Mouse (Mus musculus): ENCODE measurements around the gene Psmb5. TPM values are rescaled to one million over a fixed set of nuclear protein-coding genes. Genes with fewer than 3 reads are reported as not detected.

The Psmb5 gene
- polyA plus RNA-seq, 1 experiment from 2014 or later, result 428 TPM

GRCm38 (mm10) chr14:54572790-54573736 is 44.8 kb downstream of the Psmb5 start:
- ATAC-seq, result peak; percentile 31
- WGBS, result 4% methylated on average over 14 of the region's 14 CpGs
- Histone ChIP-seq H3K4me1 (replicated peaks; ENCODE audit: control insufficient read depth, insufficient read depth, low read length) (peaks cover 47% of the 10 kb centered on the region), H3K9ac (replicated peaks; ENCODE audit: low read depth, low read length) (0 out of 2 replicates have a peak overlapping the region, but pooled peaks have one; percentile 7), H3K9me3 (ENCODE audit: control insufficient read depth, low read length) (no peaks in the 10 kb centered on the region), H3K27me3 (replicated peaks; ENCODE audit: control insufficient read depth, insufficient read depth, low read length) (peaks cover 3% of the 10 kb centered on the region; the same call in 1 of the 2 replicates), H3K4me2 (ENCODE audit: low read length) (peak overlapping the region; percentile 95), H3K4me3 (replicated peaks; ENCODE audit: low read length) (0 out of 2 replicates have a peak overlapping the region, but pooled peaks have one; percentile 11), H3K36me3 (ENCODE audit: control insufficient read depth, insufficient read depth) (no peaks in the 10 kb centered on the region), H3K27ac (ENCODE audit: low read length) (peak overlapping the region; percentile 51; the same call in 1 of the 2 replicates)

DNA sequence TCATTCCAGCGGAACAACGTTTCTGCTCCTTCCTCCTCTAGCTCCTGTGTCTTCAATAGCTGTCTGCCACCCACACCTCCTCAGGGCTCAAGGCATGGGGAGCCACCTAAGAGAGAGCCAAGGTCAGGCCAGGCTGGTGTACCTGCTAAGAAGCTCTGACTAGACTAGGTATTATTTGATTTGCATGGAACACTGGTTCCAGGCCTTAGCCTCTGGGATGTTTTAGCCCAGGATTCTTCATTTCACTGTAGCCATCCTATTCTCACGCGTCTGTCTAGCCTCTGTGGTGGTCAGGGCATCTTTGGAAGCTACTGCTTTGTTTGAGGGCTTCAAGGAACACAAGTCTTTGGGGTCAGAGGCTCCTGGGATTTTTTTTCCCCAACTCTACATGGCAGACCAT is 45.7 kb downstream of the Psmb5 start:
- H3K9ac ChIP-seq (replicated peaks; ENCODE audit: low read depth, low read length), result peak overlapping the region; percentile 5; the same call in 1 of the 2 replicates
- H3K27ac ChIP-seq (ENCODE audit: low read length), result peak overlapping the region; percentile 51
- 30% methylated on average over 4 of the region's 4 CpGs for WGBS

GRCm38 (mm10) chr14:54569451-54570392 is 48.1 kb downstream of the Psmb5 start:
- no peaks in the 10 kb centered on the region for H3K9me3 ChIP-seq (ENCODE audit: control insufficient read depth, low read length)
- H3K4me3 ChIP-seq (replicated peaks; ENCODE audit: low read length), result no peak overlapping the region
- no peaks in the 10 kb centered on the region for H3K36me3 ChIP-seq (ENCODE audit: control insufficient read depth, insufficient read depth)
- 66% methylated on average over 17 of the region's 17 CpGs for WGBS
- no peaks in the 10 kb centered on the region for H3K27me3 ChIP-seq (replicated peaks; ENCODE audit: control insufficient read depth, insufficient read depth, low read length)
- H3K9ac ChIP-seq (replicated peaks; ENCODE audit: low read depth, low read length), result no peak overlapping the region
- no peak overlapping the region for H3K27ac ChIP-seq (ENCODE audit: low read length)
- H3K4me2 ChIP-seq (ENCODE audit: low read length), result no peak overlapping the region
- peaks cover 26% of the 10 kb centered on the region for H3K4me1 ChIP-seq (replicated peaks; ENCODE audit: control insufficient read depth, insufficient read depth, low read length)
- ATAC-seq, result no peak; the same call in 1 of the 2 replicates

More for the DNA sequence above, 45.7 kb downstream of the Psmb5 start:
- peaks cover under 1% of the 10 kb centered on the region; the same call in 1 of the 2 replicates for H3K27me3 ChIP-seq (replicated peaks; ENCODE audit: control insufficient read depth, insufficient read depth, low read length)
- H3K9me3 ChIP-seq (ENCODE audit: control insufficient read depth, low read length), result no peaks in the 10 kb centered on the region
- H3K36me3 ChIP-seq (ENCODE audit: control insufficient read depth, insufficient read depth), result no peaks in the 10 kb centered on the region
- H3K4me3 ChIP-seq (replicated peaks; ENCODE audit: low read length), result no peak overlapping the region
- ATAC-seq, result no peak
- peaks cover 42% of the 10 kb centered on the region for H3K4me1 ChIP-seq (replicated peaks; ENCODE audit: control insufficient read depth, insufficient read depth, low read length)
- no peak overlapping the region for H3K4me2 ChIP-seq (ENCODE audit: low read length)

GRCm38 (mm10) chr14:54568694-54569414 is 49.0 kb downstream of the Psmb5 start:
- H3K36me3 ChIP-seq (ENCODE audit: control insufficient read depth, insufficient read depth), result no peaks in the 10 kb centered on the region
- no peak overlapping the region for H3K4me3 ChIP-seq (replicated peaks; ENCODE audit: low read length)

More at GRCm38 (mm10) chr14:54568694-54569414, 49.0 kb downstream of the Psmb5 start:
- peak; percentile 21; the same call in 1 of the 2 replicates for ATAC-seq
- Histone ChIP-seq H3K27me3 (replicated peaks; ENCODE audit: control insufficient read depth, insufficient read depth, low read length) (no peaks in the 10 kb centered on the region), H3K4me2 (ENCODE audit: low read length) (no peak overlapping the region), H3K27ac (ENCODE audit: low read length) (no peak overlapping the region), H3K9me3 (ENCODE audit: control insufficient read depth, low read length) (no peaks in the 10 kb centered on the region), H3K9ac (replicated peaks; ENCODE audit: low read depth, low read length) (no peak overlapping the region), H3K4me1 (replicated peaks; ENCODE audit: control insufficient read depth, insufficient read depth, low read length) (peaks cover 20% of the 10 kb centered on the region)
- WGBS, result 73% methylated on average over 15 of the region's 15 CpGs

MicroRNAs within 50 kb of the gene (microRNA counts, 519-probe panel; counts per million panel counts)
- microRNA mmu-miR-686, result not detected

Small RNA genes within 50 kb of the gene (microRNA-seq; reads per million reads assigned to microRNA genes)
- not detected for gene Mir686
- gene Mir6948, result not detected

Other genes with a start within 250 kb of the Psmb5 start
- gene Slc7a7, start 200.2 kb downstream of the Psmb5 start, polyA plus RNA-seq (2015; fragmentation: Nextera tagmentation; extraction: Ambion mirVana), result 3.9 and 4.9 TPM in 2 replicates
- 229 and 239 TPM in 2 replicates for gene Mrpl52, start 191.1 kb downstream of the Psmb5 start, polyA plus RNA-seq (2015; fragmentation: Nextera tagmentation; extraction: Ambion mirVana)
- gene Mmp14, start 186.4 kb downstream of the Psmb5 start, polyA plus RNA-seq (2015; fragmentation: Nextera tagmentation; extraction: Ambion mirVana), result 49.4 and 62.3 TPM in 2 replicates
- 30.8 and 34.3 TPM in 2 replicates for gene Lrp10, start 153.9 kb downstream of the Psmb5 start, polyA plus RNA-seq (2015; fragmentation: Nextera tagmentation; extraction: Ambion mirVana)
- 21.0 and 27.7 TPM in 2 replicates for gene Rem2, start 141.9 kb downstream of the Psmb5 start, polyA plus RNA-seq (2015; fragmentation: Nextera tagmentation; extraction: Ambion mirVana)
- 105 and 108 TPM in 2 replicates for gene Prmt5, start 100.5 kb downstream of the Psmb5 start, polyA plus RNA-seq (2015; fragmentation: Nextera tagmentation; extraction: Ambion mirVana)
- gene Haus4, start 63.4 kb downstream of the Psmb5 start, polyA plus RNA-seq (2015; fragmentation: Nextera tagmentation; extraction: Ambion mirVana), result 25.9 and 29.2 TPM in 2 replicates
- 8.1 and 8.2 TPM in 2 replicates for gene Ajuba, start 40.5 kb downstream of the Psmb5 start, polyA plus RNA-seq (2015; fragmentation: Nextera tagmentation; extraction: Ambion mirVana)
- 6.9 and 8.3 TPM in 2 replicates for gene 4931414P19Rik, start 12.0 kb downstream of the Psmb5 start, polyA plus RNA-seq (2015; fragmentation: Nextera tagmentation; extraction: Ambion mirVana)
- gene Psmb11, start 3.4 kb upstream of the Psmb5 start, polyA plus RNA-seq (2015; fragmentation: Nextera tagmentation; extraction: Ambion mirVana), result not detected in 2 replicates
- gene Gm17606, start 22.9 kb upstream of the Psmb5 start, polyA plus RNA-seq (2015; fragmentation: Nextera tagmentation; extraction: Ambion mirVana), result 1.4 TPM in 1 of 2 replicates, not detected in the other
- gene Cdh24, start 23.3 kb upstream of the Psmb5 start, polyA plus RNA-seq (2015; fragmentation: Nextera tagmentation; extraction: Ambion mirVana), result 5.1 and 8.1 TPM in 2 replicates
- 72.8 and 76.3 TPM in 2 replicates for gene 1700123O20Rik, start 68.2 kb upstream of the Psmb5 start, polyA plus RNA-seq (2015; fragmentation: Nextera tagmentation; extraction: Ambion mirVana)
- gene Acin1, start 68.9 kb upstream of the Psmb5 start, polyA plus RNA-seq (2015; fragmentation: Nextera tagmentation; extraction: Ambion mirVana), result 141 and 150 TPM in 2 replicates
- 0.14 and 0.16 TPM in 2 replicates for gene Gm29776, start 80.8 kb upstream of the Psmb5 start, polyA plus RNA-seq (2015; fragmentation: Nextera tagmentation; extraction: Ambion mirVana)
- not detected in 2 replicates for gene Cebpe, start 94.2 kb upstream of the Psmb5 start, polyA plus RNA-seq (2015; fragmentation: Nextera tagmentation; extraction: Ambion mirVana)
- 8.7 and 8.9 TPM in 2 replicates for gene Slc7a8, start 163.9 kb upstream of the Psmb5 start, polyA plus RNA-seq (2015; fragmentation: Nextera tagmentation; extraction: Ambion mirVana)
- not detected in 2 replicates for gene Rnf212b, start 196.1 kb upstream of the Psmb5 start, polyA plus RNA-seq (2015; fragmentation: Nextera tagmentation; extraction: Ambion mirVana)